Mouse (Mus musculus) kidney, adult 2 months (tissue): ENCODE results near the gene Scgb1b2. TPM values are rescaled to one million over a fixed set of nuclear protein-coding genes. Genes with fewer than 3 reads are reported as not detected.

Experiments used
- DNase-seq: peaks from one replicate; pipeline ENCODE4 v3.0.0; 2021
- H3K27ac ChIP-seq: fragments of 200-500 bp; 2 replicates; pipeline ENCODE4 v1.5.1; 2012; ENCODE audit warnings: low read depth, low read length, control low read depth, inconsistent platforms; ENCODE audit not compliant: insufficient read depth
- H3K27me3 ChIP-seq: fragments of 200-500 bp; replicated peaks from 2 replicates; pipeline ENCODE4 v1.6.1; 2012; ENCODE audit warnings: mild to moderate bottlenecking, moderate library complexity, low read length, inconsistent platforms; ENCODE audit not compliant: control insufficient read depth, insufficient read depth
- H3K36me3 ChIP-seq: fragments of 200-500 bp; 2 replicates; pipeline ENCODE4 v1.6.1; 2012; ENCODE audit warnings: mild to moderate bottlenecking, moderate library complexity, low read length, inconsistent platforms; ENCODE audit not compliant: control insufficient read depth, insufficient read depth
- H3K4me1 ChIP-seq: fragments of 200-500 bp; 2 replicates; pipeline ENCODE4 v1.6.1; 2011; ENCODE audit warnings: low read length; ENCODE audit not compliant: control insufficient read depth, insufficient read depth
- H3K4me3 ChIP-seq: fragments of 200-500 bp; 2 replicates; pipeline ENCODE4 v1.5.1; 2011; ENCODE audit warnings: mild to moderate bottlenecking, low read depth, low read length, control low read depth; ENCODE audit not compliant: insufficient read depth
- CTCF ChIP-seq: fragments of 200-500 bp; conservative IDR thresholded peaks from 2 replicates; pipeline ENCODE4 v1.5.1; 2011; ENCODE audit warnings: low read depth, mild to moderate bottlenecking, control low read depth, low read length, moderate library complexity, mixed read lengths; ENCODE audit not compliant: insufficient read depth, insufficient read length
- POLR2A ChIP-seq: fragments of 200-500 bp; IDR thresholded peaks from one replicate; pipeline ENCODE4 v1.6.1; 2011; ENCODE audit warnings: low read depth, low read length, control low read depth
- WGBS: fragments of 180-500 bp; shearing (Covaris S2); methylation state at CpG from one replicate; pipeline ENCODE4 v1.1.7; 2018; 5-methylcytosine and 5-hydroxymethylcytosine counted together
- polyA plus RNA-seq: library from polyadenylated mRNA; depleted of rRNA; stranded (reverse); fragments of >200 nt; gene quantifications from 2 replicates; pipeline ENCODE4 v1.2.3, GENCODE M21; 2012; rRNA removed

Scgb1b2 gene
- not detected in 2 replicates for polyA plus RNA-seq

DNA sequence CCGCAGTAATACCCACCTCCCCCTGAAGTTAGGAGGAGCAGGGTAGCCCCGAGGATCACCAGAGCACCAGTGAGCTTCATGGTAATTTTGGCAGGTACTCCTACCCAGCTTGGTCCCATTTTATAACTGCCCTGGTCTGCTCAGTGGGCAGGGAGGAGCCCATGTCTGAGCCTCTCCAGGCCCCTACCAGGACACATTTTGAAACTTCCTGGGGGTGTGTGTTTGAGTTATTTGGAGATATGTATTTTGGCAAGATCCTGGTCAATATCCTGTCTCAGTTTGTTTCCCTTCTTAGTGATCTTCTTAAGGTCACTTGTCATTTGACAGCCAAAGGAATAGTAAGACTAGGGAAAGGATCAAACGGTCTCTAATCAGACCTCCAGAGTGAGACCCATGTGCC, at the start of gene Scgb1b2:
Scgb1b2 (minus strand) TSS at position 101 of the 400 bp plus-strand sequence.
- Histone ChIP-seq H3K4me1 (no peaks in the 10 kb centered on the region), H3K4me3 (no peak within 1 kb of the TSS), H3K27ac (no peak within 1 kb of the TSS), H3K27me3 (no peaks in the 10 kb centered on the region), H3K36me3 (no peaks in the 10 kb centered on the region)
- 87% methylated on average over 3 of the region's 3 CpGs for WGBS
- no peak for DNase-seq
- no peak for TF ChIP-seq POLR2A
- no peak for TF ChIP-seq CTCF

DNA sequence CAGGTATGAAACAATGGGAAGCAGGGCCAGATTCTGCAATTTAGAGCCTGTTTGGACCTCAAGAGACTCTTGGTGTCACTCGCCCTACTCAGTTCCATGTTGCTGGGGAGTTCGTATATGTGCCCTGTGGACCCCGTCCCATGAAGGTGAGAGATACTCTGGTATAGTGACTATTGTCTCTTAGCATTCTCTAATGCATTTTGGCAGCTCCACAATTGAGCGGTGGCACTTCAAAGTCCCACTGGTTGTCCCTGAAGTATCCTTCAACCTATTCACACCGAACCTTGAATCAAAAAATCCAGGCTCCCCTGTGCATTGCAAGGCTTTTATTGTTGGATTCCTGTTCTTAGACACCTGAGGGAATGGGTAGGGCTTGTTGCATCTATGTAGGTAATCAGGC, 1.4 kb downstream of the Scgb1b2 start, which contains the start of gene Scgb2b2:
Scgb2b2 (plus strand) TSS at position 301 of the 400 bp plus-strand sequence.
- no peak for DNase-seq
- H3K27me3 ChIP-seq: no peaks in the 10 kb centered on the region
- no peaks in the 10 kb centered on the region for H3K36me3 ChIP-seq
- no peak within 1 kb of the TSS for H3K27ac ChIP-seq
- no peak for TF ChIP-seq POLR2A
- TF ChIP-seq CTCF: no peak
- no peak within 1 kb of the TSS for H3K4me3 ChIP-seq
- H3K4me1 ChIP-seq: no peaks in the 10 kb centered on the region
- WGBS: 81% methylated on average over 5 of the region's 5 CpGs

Other genes with a start within 250 kb of the Scgb1b2 start
- gene Fxyd5, start 249.3 kb downstream of the Scgb1b2 start, polyA plus RNA-seq: 37.2 and 54.2 TPM in 2 replicates
- gene Fxyd7, start 240.4 kb downstream of the Scgb1b2 start, polyA plus RNA-seq: 1.8 and 2.2 TPM in 2 replicates
- 107 and 119 TPM in 2 replicates for gene Fxyd1, start 234.6 kb downstream of the Scgb1b2 start, polyA plus RNA-seq
- 0.99 and 2.2 TPM in 2 replicates for gene Lgi4, start 232.5 kb downstream of the Scgb1b2 start, polyA plus RNA-seq
- gene Fxyd3, start 215.1 kb downstream of the Scgb1b2 start, polyA plus RNA-seq: 4.8 and 5.1 TPM in 2 replicates
- gene Hpn, start 176.5 kb downstream of the Scgb1b2 start, polyA plus RNA-seq: 626 and 739 TPM in 2 replicates
- 25.1 and 27.9 TPM in 2 replicates for gene Scn1b, start 164.8 kb downstream of the Scgb1b2 start, polyA plus RNA-seq
- 53.8 and 57.1 TPM in 2 replicates for gene Gramd1a, start 135.9 kb downstream of the Scgb1b2 start, polyA plus RNA-seq
- gene Scgb2b2, start 1.3 kb downstream of the Scgb1b2 start, polyA plus RNA-seq: not detected in 2 replicates
- gene Scgb2b3, start 70.3 kb upstream of the Scgb1b2 start, polyA plus RNA-seq: not detected in 2 replicates
- not detected in 2 replicates for gene Scgb1b3, start 83.8 kb upstream of the Scgb1b2 start, polyA plus RNA-seq